Mouse (Mus musculus): ENCODE measurements around the gene Fam166b.

Fam166b gene

GRCm38 (mm10) chr4:43399391-43400131 lies 29.4 kb downstream of the Fam166b start:
- ChIA-PET POLR2A (interaction anchor here (0.7 to 2.8 kb wide), 20 partner anchors 8 to 235 kb away, joined by 3 to 14 read pairs (median 4); partner anchors contain the start of genes Arhgef39 (in 2 of the 4) and Rusc2 (in 2 of the 4)), CTCF (interaction anchor here in 3 of 4 experiments (0.8 to 1.6 kb wide), 4 partner anchors 9 to 32 kb away, joined by 3 read pairs; partner anchors contain the start of gene Rusc2 (in 1 of the 3))

- ChIA-PET POLR2A (interaction anchor here (0.7 to 2.8 kb wide), 21 partner anchors 9 to 397 kb away, joined by 3 to 14 read pairs (median 4); partner anchors contain the start of genes Arhgef39 (in 2 of the 4) and Rusc2 (in 2 of the 4)), CTCF (interaction anchor here in 3 of 4 experiments (0.8 to 1.6 kb wide), 5 partner anchors 8 to 33 kb away, joined by 3 read pairs; partner anchors contain the start of gene Rusc2 (in 1 of the 3))
These were observed 30.1 kb downstream of the Fam166b start for GRCm38 (mm10) chr4:43398829-43399331.

- CTCF ChIA-PET, result interaction anchor here in 1 of 4 experiments (0.8 kb wide), 1 partner anchor 9 kb away, joined by 3 read pairs; no protein-coding TSS in a partner anchor
- POLR2A ChIA-PET, result interaction anchor here (1.2 to 2.8 kb wide), 6 partner anchors 10 to 16 kb away, joined by 3 to 14 read pairs (median 7); partner anchors contain the start of gene Rusc2 (in 2 of the 4)
These were observed 30.9 kb downstream of the Fam166b start for GRCm38 (mm10) chr4:43398014-43398413.

GRCm38 (mm10) chr4:43396381-43396780 lies 32.6 kb downstream of the Fam166b start:
- CTCF ChIA-PET, result no interaction called here
- POLR2A ChIA-PET, result interaction anchor here in 1 of 4 experiments (1.7 kb wide), 1 partner anchor 10 kb away, joined by 4 read pairs; no protein-coding TSS in a partner anchor

- CTCF ChIA-PET, result interaction anchor here in 1 of 4 experiments (1.6 kb wide), 1 partner anchor 10 kb away, joined by 5 read pairs; no protein-coding TSS in a partner anchor
- POLR2A ChIA-PET, result interaction anchor here in 2 of 4 experiments (0.9 to 1.7 kb wide), 2 partner anchors 10 to 13 kb away, joined by 3 to 4 read pairs; no protein-coding TSS in a partner anchor
These were observed 33.1 kb downstream of the Fam166b start for GRCm38 (mm10) chr4:43395836-43396235.

- POLR2A ChIA-PET, result interaction anchor here (0.6 to 2.3 kb wide), 7 partner anchors 9 to 13 kb away, joined by 3 to 13 read pairs (median 4); no protein-coding TSS in a partner anchor
- CTCF ChIA-PET, result interaction anchor here in 2 of 4 experiments (0.6 to 1.6 kb wide), 3 partner anchors 8 to 37 kb away, joined by 3 to 5 read pairs (median 4); no protein-coding TSS in a partner anchor
These were observed 33.8 kb downstream of the Fam166b start for GRCm38 (mm10) chr4:43395147-43395546.

- POLR2A ChIA-PET, result interaction anchor here (0.6 to 2.3 kb wide), 6 partner anchors 10 to 12 kb away, joined by 3 to 13 read pairs (median 4); no protein-coding TSS in a partner anchor
These were observed 34.5 kb downstream of the Fam166b start for GRCm38 (mm10) chr4:43394345-43394891.

GRCm38 (mm10) chr4:43391521-43392050 lies 37.3 kb downstream of the Fam166b start:
- CTCF ChIA-PET, result interaction anchor here in 2 of 4 experiments (0.6 to 1.0 kb wide), 2 partner anchors 9 to 354 kb away, joined by 6 to 9 read pairs; no protein-coding TSS in a partner anchor
- POLR2A ChIA-PET, result interaction anchor here in 1 of 4 experiments (0.9 kb wide), 1 partner anchor 333 kb away, joined by 3 read pairs; the partner anchor contains the start of gene Unc13b

More at GRCm38 (mm10) chr4:43394345-43394891, 34.5 kb downstream of the Fam166b start:
- CTCF ChIA-PET, result interaction anchor here in 2 of 4 experiments (0.6 to 1.6 kb wide), 4 partner anchors 8 to 37 kb away, joined by 3 to 5 read pairs (median 4); partner anchors contain the start of gene Rusc2 (in 1 of the 2)

GRCm38 (mm10) chr4:43389845-43390440 lies 39.0 kb downstream of the Fam166b start:
- ChIA-PET POLR2A (interaction anchor here in 2 of 4 experiments (0.6 to 1.2 kb wide), 7 partner anchors 9 to 123 kb away, joined by 3 to 4 read pairs (median 3); partner anchors contain the start of gene Atp8b5 (in 1 of the 2)), CTCF (interaction anchor here in 3 of 4 experiments (0.6 to 1.3 kb wide), 4 partner anchors 9 to 343 kb away, joined by 3 to 4 read pairs (median 4); no protein-coding TSS in a partner anchor)

- CTCF ChIA-PET, result interaction anchor here in 2 of 4 experiments (0.9 to 1.3 kb wide), 3 partner anchors 10 to 42 kb away, joined by 3 to 4 read pairs (median 3); no protein-coding TSS in a partner anchor
- POLR2A ChIA-PET, result interaction anchor here in 2 of 4 experiments (0.6 to 1.2 kb wide), 5 partner anchors 9 to 122 kb away, joined by 3 to 4 read pairs (median 3); partner anchors contain the start of gene Atp8b5 (in 1 of the 2)
These were observed 39.5 kb downstream of the Fam166b start for GRCm38 (mm10) chr4:43389390-43389789.

GRCm38 (mm10) chr4:43386932-43387331 lies 42.0 kb downstream of the Fam166b start:
- POLR2A ChIA-PET, result interaction anchor here in 3 of 4 experiments (1.5 to 2.3 kb wide), 4 partner anchors 12 to 340 kb away, joined by 3 to 6 read pairs (median 5); no protein-coding TSS in a partner anchor
- CTCF ChIA-PET, result interaction anchor here in 2 of 4 experiments (0.6 to 1.0 kb wide), 3 partner anchors 8 to 340 kb away, joined by 3 read pairs; no protein-coding TSS in a partner anchor

- ChIA-PET POLR2A (interaction anchor here in 1 of 4 experiments (1.3 to 3.5 kb wide), 3 partner anchors 15 to 50 kb away, joined by 3 to 14 read pairs (median 5); no protein-coding TSS in a partner anchor), CTCF (no interaction called here)
These were observed 44.4 kb downstream of the Fam166b start for GRCm38 (mm10) chr4:43384541-43384940.

- ChIA-PET POLR2A (interaction anchor here in 1 of 4 experiments (1.7 to 3.5 kb wide), 2 partner anchors 15 to 49 kb away, joined by 5 to 14 read pairs; no protein-coding TSS in a partner anchor), CTCF (no interaction called here)
These were observed 44.9 kb downstream of the Fam166b start for GRCm38 (mm10) chr4:43384083-43384460.

- ChIA-PET POLR2A (interaction anchor here (0.6 to 3.5 kb wide), 25 partner anchors 10 to 449 kb away, joined by 3 to 19 read pairs (median 4); partner anchors contain the start of genes Atp8b5 (in 1 of the 4) and Ccdc107 (in 1 of the 4)), CTCF (interaction anchor here (0.6 to 1.2 kb wide), 8 partner anchors 8 to 352 kb away, joined by 3 to 16 read pairs (median 5); partner anchors contain the start of gene Stoml2 (in 1 of the 4))
These were observed 45.5 kb downstream of the Fam166b start for GRCm38 (mm10) chr4:43383246-43384082.

GRCm38 (mm10) chr4:43382155-43383020 lies 46.5 kb downstream of the Fam166b start:
- POLR2A ChIA-PET, result interaction anchor here (0.6 to 3.5 kb wide), 24 partner anchors 10 to 297 kb away, joined by 3 to 19 read pairs (median 4); partner anchors contain the start of gene Ccdc107 (in 1 of the 4)
- CTCF ChIA-PET, result interaction anchor here (0.5 to 1.2 kb wide), 12 partner anchors 9 to 351 kb away, joined by 3 to 16 read pairs (median 4); partner anchors contain the start of gene Stoml2 (in 1 of the 4)

All from embryonic stem cell, embryonic (primary cell).